Mouse (Mus musculus): ENCODE data around the gene St3gal3. TPM values are rescaled to one million over a fixed set of nuclear protein-coding genes. Genes with fewer than 3 reads are reported as not detected.

St3gal3 gene
- polyA plus RNA-seq, 1 experiment, result 71.2 TPM

- H3K27me3 ChIP-seq (ENCODE audit: control insufficient read depth, insufficient read depth, low read length), result no peaks in the 10 kb centered on the region
- peaks cover 3% of the 10 kb centered on the region; the same call in 1 of the 2 replicates for H3K4me1 ChIP-seq (ENCODE audit: control insufficient read depth, insufficient read depth, low read length)
- no peak for TF ChIP-seq POLR2A (IDR thresholded peaks at IDR 0.05; ENCODE audit: borderline replicate concordance, insufficient read depth, low read length)
- no peak for TF ChIP-seq CTCF (IDR thresholded peaks at IDR 0.05; ENCODE audit: borderline replicate concordance, insufficient read depth, low read depth, low read length)
- 85% methylated on average over 1 of the region's 1 CpGs for WGBS
- no peak overlapping the region for H3K4me3 ChIP-seq (replicated peaks; ENCODE audit: insufficient read depth, low read depth, low read length)
- H3K27ac ChIP-seq (ENCODE audit: insufficient read depth, low read length), result no peak overlapping the region
- no peak for DNase-seq
These were observed 158.9 kb downstream of the St3gal3 start for GRCm38 (mm10) chr4:117975820-117976219.

GRCm38 (mm10) chr4:117974719-117975118, 160.0 kb downstream of the St3gal3 start:
- H3K27ac ChIP-seq (ENCODE audit: insufficient read depth, low read length), result no peak overlapping the region
- TF ChIP-seq CTCF (IDR thresholded peaks at IDR 0.05; ENCODE audit: borderline replicate concordance, insufficient read depth, low read depth, low read length) (no peak), POLR2A (IDR thresholded peaks at IDR 0.05; ENCODE audit: borderline replicate concordance, insufficient read depth, low read length) (no peak)
- no peak overlapping the region for H3K4me3 ChIP-seq (replicated peaks; ENCODE audit: insufficient read depth, low read depth, low read length)
- 71% methylated on average over 5 of the region's 5 CpGs for WGBS
- DNase-seq, result no peak
- peaks cover 3% of the 10 kb centered on the region; the same call in 1 of the 2 replicates for H3K4me1 ChIP-seq (ENCODE audit: control insufficient read depth, insufficient read depth, low read length)
- no peaks in the 10 kb centered on the region for H3K27me3 ChIP-seq (ENCODE audit: control insufficient read depth, insufficient read depth, low read length)

GRCm38 (mm10) chr4:117972999-117973398, 161.7 kb downstream of the St3gal3 start:
- H3K4me3 ChIP-seq (replicated peaks; ENCODE audit: insufficient read depth, low read depth, low read length), result no peak overlapping the region
- H3K27me3 ChIP-seq (ENCODE audit: control insufficient read depth, insufficient read depth, low read length), result no peaks in the 10 kb centered on the region
- H3K4me1 ChIP-seq (ENCODE audit: control insufficient read depth, insufficient read depth, low read length), result peaks cover 3% of the 10 kb centered on the region; the same call in 1 of the 2 replicates
- WGBS, result 70% methylated on average over 10 of the region's 10 CpGs
- no peak for TF ChIP-seq CTCF (IDR thresholded peaks at IDR 0.05; ENCODE audit: borderline replicate concordance, insufficient read depth, low read depth, low read length)
- TF ChIP-seq POLR2A (IDR thresholded peaks at IDR 0.05; ENCODE audit: borderline replicate concordance, insufficient read depth, low read length), result no peak
- DNase-seq, result no peak
- H3K27ac ChIP-seq (ENCODE audit: insufficient read depth, low read length), result no peak overlapping the region

- TF ChIP-seq CTCF (IDR thresholded peaks at IDR 0.05; ENCODE audit: borderline replicate concordance, insufficient read depth, low read depth, low read length), result no peak
- Histone ChIP-seq H3K27ac (ENCODE audit: insufficient read depth, low read length) (no peak overlapping the region), H3K4me1 (ENCODE audit: control insufficient read depth, insufficient read depth, low read length) (no peaks in the 10 kb centered on the region; the same call in 1 of the 2 replicates), H3K27me3 (ENCODE audit: control insufficient read depth, insufficient read depth, low read length) (no peaks in the 10 kb centered on the region), H3K4me3 (replicated peaks; ENCODE audit: insufficient read depth, low read depth, low read length) (no peak overlapping the region)
- no peak for DNase-seq
- 84% methylated on average over 14 of the region's 14 CpGs for WGBS
These were observed 170.2 kb downstream of the St3gal3 start for GRCm38 (mm10) chr4:117964346-117965025.

- Histone ChIP-seq H3K4me1 (ENCODE audit: control insufficient read depth, insufficient read depth, low read length) (no peaks in the 10 kb centered on the region), H3K27ac (ENCODE audit: insufficient read depth, low read length) (no peak overlapping the region), H3K4me3 (replicated peaks; ENCODE audit: insufficient read depth, low read depth, low read length) (no peak overlapping the region), H3K27me3 (ENCODE audit: control insufficient read depth, insufficient read depth, low read length) (no peaks in the 10 kb centered on the region)
- 30% methylated on average over 4 of the region's 4 CpGs for WGBS
- no peak for DNase-seq
- TF ChIP-seq CTCF (IDR thresholded peaks at IDR 0.05; ENCODE audit: borderline replicate concordance, insufficient read depth, low read depth, low read length) (no peak), POLR2A (IDR thresholded peaks at IDR 0.05; ENCODE audit: borderline replicate concordance, insufficient read depth, low read length) (no peak)
These were observed 177.2 kb downstream of the St3gal3 start for GRCm38 (mm10) chr4:117957492-117957891.

- Histone ChIP-seq H3K27ac (ENCODE audit: insufficient read depth, low read length) (no peak overlapping the region), H3K4me3 (replicated peaks; ENCODE audit: insufficient read depth, low read depth, low read length) (no peak overlapping the region), H3K27me3 (ENCODE audit: control insufficient read depth, insufficient read depth, low read length) (no peaks in the 10 kb centered on the region), H3K4me1 (ENCODE audit: control insufficient read depth, insufficient read depth, low read length) (peaks cover 11% of the 10 kb centered on the region)
- DNase-seq, result no peak
- TF ChIP-seq POLR2A (IDR thresholded peaks at IDR 0.05; ENCODE audit: borderline replicate concordance, insufficient read depth, low read length), result no peak
- no peak for TF ChIP-seq CTCF (IDR thresholded peaks at IDR 0.05; ENCODE audit: borderline replicate concordance, insufficient read depth, low read depth, low read length)
- 40% methylated on average over 7 of the region's 7 CpGs for WGBS
These were observed 187.2 kb downstream of the St3gal3 start for GRCm38 (mm10) chr4:117947493-117947892.

GRCm38 (mm10) chr4:117946639-117947305, 187.9 kb downstream of the St3gal3 start:
- DNase-seq, result no peak
- H3K27me3 ChIP-seq (ENCODE audit: control insufficient read depth, insufficient read depth, low read length), result no peaks in the 10 kb centered on the region
- H3K27ac ChIP-seq (ENCODE audit: insufficient read depth, low read length), result no peak overlapping the region
- 35% methylated on average over 11 of the region's 11 CpGs for WGBS
- TF ChIP-seq CTCF (IDR thresholded peaks at IDR 0.05; ENCODE audit: borderline replicate concordance, insufficient read depth, low read depth, low read length) (no peak), POLR2A (IDR thresholded peaks at IDR 0.05; ENCODE audit: borderline replicate concordance, insufficient read depth, low read length) (no peak)
- H3K4me3 ChIP-seq (replicated peaks; ENCODE audit: insufficient read depth, low read depth, low read length), result no peak overlapping the region
- H3K4me1 ChIP-seq (ENCODE audit: control insufficient read depth, insufficient read depth, low read length), result peaks cover 11% of the 10 kb centered on the region

- 74% methylated on average over 5 of the region's 5 CpGs for WGBS
- peaks cover 11% of the 10 kb centered on the region for H3K4me1 ChIP-seq (ENCODE audit: control insufficient read depth, insufficient read depth, low read length)
- no peak for DNase-seq
- H3K4me3 ChIP-seq (replicated peaks; ENCODE audit: insufficient read depth, low read depth, low read length), result no peak overlapping the region
- H3K27ac ChIP-seq (ENCODE audit: insufficient read depth, low read length), result no peak overlapping the region
- no peaks in the 10 kb centered on the region for H3K27me3 ChIP-seq (ENCODE audit: control insufficient read depth, insufficient read depth, low read length)
- no peak for TF ChIP-seq CTCF (IDR thresholded peaks at IDR 0.05; ENCODE audit: borderline replicate concordance, insufficient read depth, low read depth, low read length)
- no peak for TF ChIP-seq POLR2A (IDR thresholded peaks at IDR 0.05; ENCODE audit: borderline replicate concordance, insufficient read depth, low read length)
These were observed 191.4 kb downstream of the St3gal3 start for GRCm38 (mm10) chr4:117943317-117943716.

Data from cerebellum, adult 2 months (tissue).